In genomic region chr1:39976107-39976506, GRCm38 (mm10) we compare ENCODE assay signal across 27 mouse cellular contexts.
A peak's percentile ranks its signal among the peaks of the same experiment; 100 is the strongest.
DNase-seq lines count a peak whose midpoint lies in the region; ATAC-seq and TF ChIP-seq lines count a peak whose summit lies in the region.
"Had no signal": no experiment of that assay in that cellular context is flagged by ENCODE, and none has a peak within 500 bp of the region (broad histone marks: within the 10 kb centered on the region; RNA-seq: fewer than 3 reads in every experiment).

No protein-coding gene starts in this region.

- H3K9me3 ChIP-seq in MEL (replicated peaks; ENCODE audit: insufficient read depth, low read length) = no peaks in the 10 kb centered on the region
- H3K9me3 ChIP-seq: embryonic facial prominence, embryonic 10.5 days; embryonic facial prominence, embryonic 13.5 days; forebrain, embryonic 12.5 days; forebrain, embryonic 15.5 days; heart, embryonic 12.5 days; heart, embryonic 15.5 days; hindbrain, embryonic 10.5 days had no signal

- peak overlapping the region; percentile 80 for H3K27ac ChIP-seq in layer of hippocampus, adult 2 months
- peak overlapping the region; percentile 34; the same call in 1 of the 2 replicates for H3K27ac ChIP-seq in MEL (ENCODE audit: control insufficient read depth, low read depth, low read length)
- H3K27ac ChIP-seq: embryonic facial prominence, embryonic 10.5 days; embryonic facial prominence, embryonic 13.5 days; forebrain, embryonic 12.5 days; heart, embryonic 15.5 days; hindbrain, embryonic 10.5 days had no signal

- peaks cover 0 to 11% of the 10 kb centered on the region in 2 experiments; a peak in 2 of 4 replicates for H3K36me3 ChIP-seq in MEL (ENCODE audit: control insufficient read depth in 1 of 2, insufficient read depth in 2 of 2, low read length in 2 of 2)

- H3K4me3 ChIP-seq in layer of hippocampus, adult 2 months = no peak overlapping the region
- H3K4me3 ChIP-seq in MEL (ENCODE audit: control insufficient read depth in 1 of 2, insufficient read depth in 1 of 2, low read depth in 2 of 2, low read length in 2 of 2) = peak overlapping the region in 1 of 2 experiments; percentile 32; a peak in 2 of 4 replicates
- H3K4me3 ChIP-seq: embryonic facial prominence, embryonic 10.5 days; embryonic facial prominence, embryonic 13.5 days; erythroblast, embryonic 14.5 days; forebrain, embryonic 12.5 days; forebrain, embryonic 15.5 days; heart, embryonic 12.5 days; heart, embryonic 15.5 days; hindbrain, embryonic 10.5 days had no signal

- no peaks in the 10 kb centered on the region for H3K27me3 ChIP-seq in MEL (ENCODE audit: control insufficient read depth in 1 of 2, insufficient read depth in 2 of 2, low read length in 2 of 2)
- H3K27me3 ChIP-seq: embryonic facial prominence, embryonic 13.5 days; forebrain, embryonic 12.5 days; forebrain, embryonic 15.5 days; heart, embryonic 12.5 days; heart, embryonic 15.5 days had no signal

- H3K9ac ChIP-seq in MEL (ENCODE audit: control insufficient read depth, low read depth, low read length, poor library complexity, severe bottlenecking) = 0 out of 2 replicates have a peak overlapping the region, but pooled peaks have one; percentile 26
- H3K9ac ChIP-seq: embryonic facial prominence, embryonic 13.5 days; forebrain, embryonic 12.5 days; forebrain, embryonic 15.5 days; heart, embryonic 12.5 days; heart, embryonic 15.5 days had no signal

- no peaks in the 10 kb centered on the region for H3K79me2 ChIP-seq in MEL (ENCODE audit: control insufficient read depth, insufficient read depth, low read length, poor library complexity)

- peaks cover 0 to 18% of the 10 kb centered on the region in 2 experiments; a peak in 2 of 4 replicates for H3K4me1 ChIP-seq in MEL (ENCODE audit: control insufficient read depth in 1 of 2, insufficient read depth in 2 of 2, low read length in 2 of 2)
- H3K4me1 ChIP-seq: embryonic facial prominence, embryonic 10.5 days; hindbrain, embryonic 10.5 days had no signal

- TF ChIP-seq EP300 in MEL (IDR thresholded peaks at IDR 0.05; ENCODE audit: low read depth in 1 of 2, low read length in 2 of 2) = peak; percentile 93 to 96

- no peak for TF ChIP-seq RAD21 in MEL (IDR thresholded peaks at IDR 0.05; ENCODE audit: low read depth, low read length)

- DNase-seq in layer of hippocampus, adult 2 months (ENCODE audit: low spot score in 2 of 2) = no peak
- DNase-seq in layer of hippocampus, adult 8-10 months (ENCODE audit: low spot score in 2 of 2) = no peak
- DNase-seq in 416B (ENCODE audit: low read depth) = peak; percentile 45
- peak; percentile 69 for DNase-seq in MEL (ENCODE audit: low read depth, low spot score)
- DNase-seq in right cerebral cortex, postnatal 36 days (ENCODE audit: low spot score in 2 of 2) = no peak
- no peak for DNase-seq in right cerebral cortex, postnatal 14 days
- DNase-seq: adrenal gland, adult 2 months; adrenal gland, postnatal 14 days; cerebellum, adult 11-12 months; cerebellum, adult 8-10 months; cerebellum, postnatal 10 days; cerebellum, postnatal 36 days; embryo, embryonic 11 days; gastrocnemius, postnatal 25 days; heart, adult 18-20 months; heart, postnatal 10 days; heart, postnatal 36 days had no signal

- TF ChIP-seq CTCF in layer of hippocampus, adult 2 months (conservative IDR thresholded peaks at IDR 0.05) = no peak
- TF ChIP-seq CTCF in MEL (IDR thresholded peaks at IDR 0.05 in 2 of 3, conservative IDR thresholded peaks at IDR 0.05 in 1 of 3; ENCODE audit: control insufficient read depth in 1 of 3, insufficient read depth in 1 of 3, low read depth in 2 of 3, low read length in 3 of 3, poor library complexity in 1 of 3, severe bottlenecking in 1 of 3) = no peak

- TF ChIP-seq POLR2A in MEL (IDR thresholded peaks at IDR 0.05; ENCODE audit: control insufficient read depth in 1 of 2, insufficient read depth in 1 of 2, low read depth in 1 of 2, low read length in 2 of 2, poor library complexity in 1 of 2) = no peak

- peak; percentile 67 for ATAC-seq in inflammation-experienced regulatory T-cells, adult 6 months
- ATAC-seq in cerebellum, adult (ENCODE audit: insufficient number of reproducible peaks, low FRiP score, low TSS enrichment) = no peak

TF ChIP-seq in MEL, 35 proteins besides CTCF, POLR2A, EP300 and RAD21:
- TF ChIP-seq E2F4 (IDR thresholded peaks at IDR 0.05; ENCODE audit: borderline replicate concordance, low read depth, low read length) (no peak), SIN3A (IDR thresholded peaks at IDR 0.05; ENCODE audit: low read length) (peak; percentile 74), ETS1 (IDR thresholded peaks at IDR 0.05; ENCODE audit: low read depth, low read length) (peak; percentile 57; the same call in 1 of the 2 replicates), MAFK (IDR thresholded peaks at IDR 0.05; ENCODE audit: borderline replicate concordance, low read depth, low read length) (peak; percentile 72; the same call in 1 of the 2 replicates), TCF12 (IDR thresholded peaks at IDR 0.05; ENCODE audit: low read depth, low read length) (peak; percentile 85), GATA1 (IDR thresholded peaks at IDR 0.05; ENCODE audit: low read depth, low read length) (peak; percentile 71), MXI1 (IDR thresholded peaks at IDR 0.05; ENCODE audit: low read depth, low read length) (0 out of 2 replicates have a peak, but pooled peaks have one; percentile 19), TAL1 (IDR thresholded peaks at IDR 0.05; ENCODE audit: low read length) (peak; percentile 82), KAT2A (conservative IDR thresholded peaks at IDR 0.05; ENCODE audit: low read depth, low read length) (no peak), RCOR1 (IDR thresholded peaks at IDR 0.05; ENCODE audit: low read depth, low read length) (peak; percentile 93), ZMIZ1 (IDR thresholded peaks at IDR 0.05; ENCODE audit: low read depth, low read length) (no peak)

Comparison
In these comparisons a context has a peak if more than half of its experiments do, and no peak if none do; other contexts are left out.
1. DNase-seq: peak in 416B (single experiment) and MEL (single experiment); none in layer of hippocampus, adult 2 months (0 of 2), layer of hippocampus, adult 8-10 months (0 of 2), right cerebral cortex, postnatal 36 days (0 of 2) and right cerebral cortex, postnatal 14 days (single experiment).